11 mouse cellular contexts compared by ENCODE assay signal in genomic region chr19:46969286-46969985, GRCm38 (mm10). TPM values are rescaled to one million over a fixed set of nuclear protein-coding genes. Genes with fewer than 3 reads are reported as not detected.
A peak's percentile ranks its signal among the peaks of the same experiment; 100 is the strongest.
DNase-seq lines count a peak whose midpoint lies in the region; ATAC-seq and TF ChIP-seq lines count a peak whose summit lies in the region.
"Had no signal": no experiment of that assay in that cellular context is flagged by ENCODE, and none has a peak within 500 bp of the region (broad histone marks: within the 10 kb centered on the region; RNA-seq: fewer than 3 reads in every experiment).

No protein-coding gene starts in this region.

- POLR2A ChIA-PET in Patski (lab: Charles Lee), result interaction anchor here (0.6 to 2.7 kb wide), 3 partner anchors 9 to 134 kb away, joined by 7 to 15 read pairs (median 7); no protein-coding TSS in a partner anchor

- peaks cover 31% of the 10 kb centered on the region for H3K4me1 ChIP-seq in heart, embryonic 16.5 days (ENCODE audit: control insufficient read depth, insufficient read depth, low read length)
- H3K4me1 ChIP-seq in lung, embryonic 16.5 days (replicated peaks; ENCODE audit: control insufficient read depth, insufficient read depth, low read length), result peaks cover 27% of the 10 kb centered on the region

- peak overlapping the region; percentile 36 for H3K4me2 ChIP-seq in heart, embryonic 16.5 days (ENCODE audit: low read depth, low read length)
- H3K4me2 ChIP-seq in lung, embryonic 16.5 days (ENCODE audit: low read depth, low read length), result peak overlapping the region; percentile 27
- H3K4me2 ChIP-seq: neural tube, embryonic 13.5 days had no signal

- peak overlapping the region; percentile 8; the same call in 1 of the 2 replicates for H3K4me3 ChIP-seq in heart, embryonic 16.5 days (ENCODE audit: low read length)
- H3K4me3 ChIP-seq in lung, embryonic 16.5 days (ENCODE audit: low read length), result no peak overlapping the region
- H3K4me3 ChIP-seq: neural tube, embryonic 13.5 days had no signal

- no peaks in the 10 kb centered on the region for H3K36me3 ChIP-seq in heart, embryonic 16.5 days (ENCODE audit: control insufficient read depth, insufficient read depth)
- no peaks in the 10 kb centered on the region for H3K36me3 ChIP-seq in lung, embryonic 16.5 days (ENCODE audit: control insufficient read depth, insufficient read depth, low read length)
- H3K36me3 ChIP-seq: neural tube, embryonic 13.5 days had no signal

- no peaks in the 10 kb centered on the region for H3K9me3 ChIP-seq in heart, embryonic 16.5 days (replicated peaks; ENCODE audit: control insufficient read depth, low read length)
- H3K9me3 ChIP-seq in lung, embryonic 16.5 days (ENCODE audit: control insufficient read depth, low read length), result no peaks in the 10 kb centered on the region
- H3K9me3 ChIP-seq: neural tube, embryonic 13.5 days had no signal

- ATAC-seq in Patski, result peak; percentile 78
- peak; percentile 76 for ATAC-seq in heart, embryonic 16.5 days (replicated peaks; ENCODE audit: extremely low read depth, insufficient read depth, low FRiP score)
- peak; percentile 40; the same call in 1 of the 2 replicates for ATAC-seq in lung, embryonic 16.5 days (ENCODE audit: low read depth)
- no peak for ATAC-seq in CD4-positive, CD25-positive, alpha-beta regulatory T cell, adult 4 months
- ATAC-seq: hindbrain, embryonic 16.5 days had no signal

- intact Hi-C loops in heart, postnatal 25 days (cut with DNase I), result no loop called here

- whole genome bisulfite sequencing in heart, embryonic 16.5 days, result 40% methylated on average over 22 of the region's 22 CpGs
- 46% methylated on average over 22 of the region's 22 CpGs for WGBS in lung, embryonic 16.5 days

- in situ Hi-C loops in Patski (cut with MboI; ENCODE audit: low pct_unique_long_range_greater_than_20kb), result no loop called here

- peak overlapping the region; percentile 92 for H3K27ac ChIP-seq in heart, embryonic 16.5 days (ENCODE audit: low read length)
- H3K27ac ChIP-seq in lung, embryonic 16.5 days (ENCODE audit: low read length), result peak overlapping the region; percentile 86

- TF ChIP-seq CTCF in Patski (IDR thresholded peaks at IDR 0.05), result no peak

- CTCF ChIA-PET in Patski (lab: Charles Lee), result interaction anchor here (1.1 to 2.4 kb wide), 9 partner anchors 9 to 94 kb away, joined by 3 to 11 read pairs (median 4); no protein-coding TSS in a partner anchor

- no peaks in the 10 kb centered on the region for H3K27me3 ChIP-seq in Patski
- H3K27me3 ChIP-seq in heart, embryonic 16.5 days (ENCODE audit: control insufficient read depth, insufficient read depth, low read length), result no peaks in the 10 kb centered on the region
- no peaks in the 10 kb centered on the region for H3K27me3 ChIP-seq in lung, embryonic 16.5 days (ENCODE audit: control insufficient read depth, insufficient read depth, low read depth, low read length)
- H3K27me3 ChIP-seq: neural tube, embryonic 13.5 days had no signal

- peak; percentile 95 for DNase-seq in heart, adult 11 months
- DNase-seq in heart, postnatal 25 days (ENCODE audit: low spot score), result no peak
- DNase-seq in Patski (ENCODE audit: low read depth, low spot score), result peak; percentile 93
- no peak for DNase-seq in cerebellum, adult 11 months
- no peak for DNase-seq in left cerebral cortex, adult 18-20 months (ENCODE audit: low spot score in 2 of 2)
- DNase-seq: cerebellum, postnatal 14 days had no signal

- peak overlapping the region; percentile 37 for H3K9ac ChIP-seq in heart, embryonic 16.5 days (ENCODE audit: low read length)
- H3K9ac ChIP-seq in lung, embryonic 16.5 days (ENCODE audit: low read length), result no peak overlapping the region; the same call in 1 of the 2 replicates
- H3K9ac ChIP-seq: neural tube, embryonic 13.5 days had no signal

RNA-seq across cellular contexts. Expression of gene Ina, which starts 45.1 kb away (rescaled TPM):
- total RNA-seq in heart, postnatal 25 days (2021), result not detected
- polyA plus RNA-seq in Patski (2021), result 1.5 TPM
- 0.37 and 0.41 TPM in 2 replicates for polyA plus RNA-seq in heart, embryonic 16.5 days (2015; fragmentation: Nextera tagmentation; extraction: Ambion mirVana)
- polyA plus RNA-seq in lung, embryonic 16.5 days (2015; fragmentation: Nextera tagmentation; extraction: Ambion mirVana), result 0.51 and 1.2 TPM in 2 replicates
- not detected for polyA plus RNA-seq in CD4-positive, CD25-positive, alpha-beta regulatory T cell, adult 4 months (2017; shearing (Covaris generic))
- 100 to 1,000 TPM; 208 to 220 TPM for total RNA-seq in left cerebral cortex, adult 18-20 months (2021)

RNA-seq across cellular contexts. Expression of gene Nt5c2, which starts 45.5 kb away (rescaled TPM):
- total RNA-seq in heart, postnatal 25 days (2021), result 10 to 100 TPM; 65.0 to 71.7 TPM
- 99.6 TPM for polyA plus RNA-seq in Patski (2021)
- polyA plus RNA-seq in heart, embryonic 16.5 days (2015; fragmentation: Nextera tagmentation; extraction: Ambion mirVana), result 136 and 142 TPM in 2 replicates
- 87.7 and 92.2 TPM in 2 replicates for polyA plus RNA-seq in lung, embryonic 16.5 days (2015; fragmentation: Nextera tagmentation; extraction: Ambion mirVana)
- 10 to 100 TPM; 38.0 to 42.2 TPM for polyA plus RNA-seq in CD4-positive, CD25-positive, alpha-beta regulatory T cell, adult 4 months (2017; shearing (Covaris generic))
- 10 to 100 TPM; 78.9 to 82.6 TPM for total RNA-seq in left cerebral cortex, adult 18-20 months (2021)

Comparison
In these comparisons a context has a peak if more than half of its experiments do, and no peak if none do; other contexts are left out.
1. DNase-seq: peak in heart, adult 11 months (single experiment) and Patski (single experiment); none in heart, postnatal 25 days (single experiment), cerebellum, adult 11 months (single experiment) and left cerebral cortex, adult 18-20 months (0 of 2).